9 mouse cellular contexts compared by ENCODE assay signal in the genomic region with DNA sequence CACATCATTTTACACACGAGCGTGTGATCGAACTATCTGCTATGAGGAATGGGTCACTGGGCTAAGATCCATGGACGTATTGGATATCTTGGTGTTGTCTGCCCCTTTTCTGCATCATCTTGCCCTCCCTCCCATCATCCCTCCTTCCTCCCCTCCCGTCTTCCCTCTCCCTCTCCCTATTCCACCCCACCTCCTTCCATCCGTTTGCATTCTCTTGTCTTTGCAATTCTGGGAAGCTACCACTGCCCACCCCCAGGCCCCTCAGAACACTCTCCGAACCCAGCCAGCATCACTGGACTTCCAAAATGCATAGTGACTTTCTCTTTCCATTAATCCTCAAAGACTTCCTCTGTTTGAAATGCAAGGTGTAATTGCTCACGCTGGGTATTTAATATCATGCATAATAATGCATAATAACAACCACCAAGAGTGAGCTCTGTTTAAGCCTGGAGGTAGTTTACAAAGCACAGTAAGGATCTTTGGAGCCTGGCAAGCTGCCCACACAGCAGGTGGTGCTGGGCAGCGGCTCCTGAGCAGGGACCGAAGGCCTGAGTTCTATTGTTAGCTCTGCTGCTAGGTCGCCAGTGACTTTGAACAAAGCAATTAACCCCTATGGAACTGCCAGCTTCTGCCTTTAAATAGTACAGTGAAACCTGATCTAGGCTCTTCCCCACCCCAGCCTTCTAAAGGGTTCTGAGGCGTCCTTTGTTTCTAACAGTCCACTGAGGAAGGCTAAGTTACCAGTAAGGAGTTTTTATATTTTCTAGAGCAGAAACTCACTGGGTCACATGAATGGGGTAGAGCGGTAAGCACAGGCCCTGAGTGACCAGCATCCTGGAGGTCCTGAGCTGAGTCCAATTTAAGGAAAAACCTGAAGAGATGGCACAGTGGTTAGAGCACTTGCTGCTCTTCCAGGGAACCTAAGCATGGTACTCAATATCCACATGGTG. TPM values are rescaled to one million over a fixed set of nuclear protein-coding genes. Genes with fewer than 3 reads are reported as not detected.
DNase-seq lines count a peak whose midpoint lies in the region; ATAC-seq and TF ChIP-seq lines count a peak whose summit lies in the region.
"Had no signal": no experiment of that assay in that cellular context is flagged by ENCODE, and none has a peak within 500 bp of the region (broad histone marks: within the 10 kb centered on the region; RNA-seq: fewer than 3 reads in every experiment).

No protein-coding gene starts in this region.

- TF ChIP-seq POLR2A in liver, adult 2 months (IDR thresholded peaks at IDR 0.05; ENCODE audit: extremely low read depth, insufficient read depth, low read length): no peak
- no peak for TF ChIP-seq POLR2A in testis, adult 2 months (IDR thresholded peaks at IDR 0.05; ENCODE audit: control insufficient read depth, low read depth, low read length)

- no peak for ATAC-seq in liver, embryonic 12.5 days
- ATAC-seq in embryonic facial prominence, embryonic 15.5 days (ENCODE audit: insufficient number of reproducible peaks, low FRiP score, low TSS enrichment, low read depth): peak; percentile 79
- peak; percentile 46; the same call in 1 of the 2 replicates for ATAC-seq in hindbrain, embryonic 14.5 days (ENCODE audit: low FRiP score)
- no peak for ATAC-seq in liver, postnatal 0 days
- ATAC-seq in megakaryocyte, adult 5-6 weeks (ENCODE audit: poor library complexity, severe bottlenecking): no peak

- no peak overlapping the region for H3K27ac ChIP-seq in liver, adult 2 months (replicated peaks; ENCODE audit: insufficient read depth, low read depth, low read length)
- no peak overlapping the region for H3K27ac ChIP-seq in liver, embryonic 12.5 days
- no peak overlapping the region for H3K27ac ChIP-seq in embryonic facial prominence, embryonic 15.5 days (replicated peaks)
- peak overlapping the region; percentile 33 for H3K27ac ChIP-seq in hindbrain, embryonic 14.5 days
- no peak overlapping the region for H3K27ac ChIP-seq in liver, postnatal 0 days (ENCODE audit: low read depth)
- no peak overlapping the region for H3K27ac ChIP-seq in testis, adult 2 months (ENCODE audit: control insufficient read depth, insufficient read depth, low read depth, low read length)
- H3K27ac ChIP-seq in layer of hippocampus, adult 2 months: no peak overlapping the region

- whole genome bisulfite sequencing in liver, adult 2 months: 69% methylated on average over 13 of the region's 13 CpGs
- 62% methylated on average over 13 of the region's 13 CpGs for WGBS in liver, embryonic 12.5 days (ENCODE audit: insufficient replicate concordance)
- 42% methylated on average over 13 of the region's 13 CpGs for WGBS in embryonic facial prominence, embryonic 15.5 days
- 25% methylated on average over 13 of the region's 13 CpGs for WGBS in hindbrain, embryonic 14.5 days
- 62% methylated on average over 13 of the region's 13 CpGs for WGBS in liver, postnatal 0 days (ENCODE audit: insufficient replicate concordance)

- H3K9me3 ChIP-seq in liver, embryonic 12.5 days (replicated peaks): no peaks in the 10 kb centered on the region
- H3K9me3 ChIP-seq in embryonic facial prominence, embryonic 15.5 days (replicated peaks): no peaks in the 10 kb centered on the region
- no peaks in the 10 kb centered on the region for H3K9me3 ChIP-seq in hindbrain, embryonic 14.5 days (ENCODE audit: control insufficient read depth, low read length)
- H3K9me3 ChIP-seq in liver, postnatal 0 days (ENCODE audit: low read length): no peaks in the 10 kb centered on the region

- no peak overlapping the region for H3K9ac ChIP-seq in liver, adult 2 months (ENCODE audit: low read depth, low read length)
- H3K9ac ChIP-seq in liver, embryonic 12.5 days: no peak overlapping the region
- no peak overlapping the region for H3K9ac ChIP-seq in embryonic facial prominence, embryonic 15.5 days
- H3K9ac ChIP-seq in hindbrain, embryonic 14.5 days: no peak overlapping the region
- no peak overlapping the region for H3K9ac ChIP-seq in liver, postnatal 0 days (replicated peaks)

- H3K4me3 ChIP-seq in liver, adult 2 months (ENCODE audit: insufficient read depth, low read depth, low read length): no peak overlapping the region
- no peak overlapping the region for H3K4me3 ChIP-seq in liver, embryonic 12.5 days
- H3K4me3 ChIP-seq in embryonic facial prominence, embryonic 15.5 days (replicated peaks): no peak overlapping the region
- H3K4me3 ChIP-seq in hindbrain, embryonic 14.5 days (replicated peaks; ENCODE audit: low read length): no peak overlapping the region
- H3K4me3 ChIP-seq in liver, postnatal 0 days (ENCODE audit: low read depth, low read length): no peak overlapping the region
- peak overlapping the region; percentile 76; the same call in 1 of the 2 replicates for H3K4me3 ChIP-seq in testis, adult 2 months (ENCODE audit: control insufficient read depth, low read depth, low read length)
- no peak overlapping the region for H3K4me3 ChIP-seq in layer of hippocampus, adult 2 months

- no peaks in the 10 kb centered on the region for H3K79me2 ChIP-seq in liver, adult 2 months (ENCODE audit: control insufficient read depth, insufficient read depth, low read length)

- peaks cover 3% of the 10 kb centered on the region; the same call in 1 of the 2 replicates for H3K4me1 ChIP-seq in liver, adult 2 months (ENCODE audit: control insufficient read depth, insufficient read depth, low read length)
- peaks cover 12% of the 10 kb centered on the region; the same call in 1 of the 2 replicates for H3K4me1 ChIP-seq in liver, embryonic 12.5 days
- H3K4me1 ChIP-seq in embryonic facial prominence, embryonic 15.5 days: peaks cover 9% of the 10 kb centered on the region; the same call in 1 of the 2 replicates
- H3K4me1 ChIP-seq in hindbrain, embryonic 14.5 days (replicated peaks; ENCODE audit: control insufficient read depth, insufficient read depth, low read length): peaks cover 13% of the 10 kb centered on the region
- no peaks in the 10 kb centered on the region; the same call in 1 of the 2 replicates for H3K4me1 ChIP-seq in liver, postnatal 0 days (ENCODE audit: insufficient read depth)
- H3K4me1 ChIP-seq in testis, adult 2 months (ENCODE audit: control insufficient read depth, insufficient read depth, low read length): peaks cover 7% of the 10 kb centered on the region

- H3K36me3 ChIP-seq in liver, adult 2 months (ENCODE audit: control insufficient read depth, insufficient read depth, low read length): no peaks in the 10 kb centered on the region
- H3K36me3 ChIP-seq in liver, embryonic 12.5 days: no peaks in the 10 kb centered on the region
- no peaks in the 10 kb centered on the region for H3K36me3 ChIP-seq in embryonic facial prominence, embryonic 15.5 days
- no peaks in the 10 kb centered on the region for H3K36me3 ChIP-seq in hindbrain, embryonic 14.5 days (replicated peaks; ENCODE audit: control insufficient read depth, insufficient read depth)
- H3K36me3 ChIP-seq in liver, postnatal 0 days (replicated peaks; ENCODE audit: insufficient read depth, low read length): no peaks in the 10 kb centered on the region
- no peaks in the 10 kb centered on the region for H3K36me3 ChIP-seq in testis, adult 2 months (ENCODE audit: control insufficient read depth, insufficient read depth, low read length)

- DNase-seq in liver, adult 2 months (ENCODE audit: extremely low read depth, low read depth, low spot score): peak; percentile 58
- DNase-seq in hindbrain, embryonic 14.5 days (ENCODE audit: low spot score): peak; percentile 55
- DNase-seq in liver, postnatal 0 days: peak; percentile 54
- DNase-seq in layer of hippocampus, adult 2 months (ENCODE audit: low spot score in 2 of 2): no peak

- no peak for TF ChIP-seq EP300 in liver, postnatal 0 days (IDR thresholded peaks at IDR 0.05; ENCODE audit: low read depth)

- H3K4me2 ChIP-seq in liver, embryonic 12.5 days: no peak overlapping the region
- no peak overlapping the region for H3K4me2 ChIP-seq in embryonic facial prominence, embryonic 15.5 days (replicated peaks)
- no peak overlapping the region for H3K4me2 ChIP-seq in hindbrain, embryonic 14.5 days (replicated peaks)
- no peak overlapping the region for H3K4me2 ChIP-seq in liver, postnatal 0 days (ENCODE audit: low read depth, low read length)

- no peak for TF ChIP-seq CTCF in liver, adult 2 months (IDR thresholded peaks at IDR 0.05; ENCODE audit: low read depth, low read length)
- TF ChIP-seq CTCF in liver, postnatal 0 days (IDR thresholded peaks at IDR 0.05; ENCODE audit: low read depth): no peak
- TF ChIP-seq CTCF in testis, adult 2 months (IDR thresholded peaks at IDR 0.05; ENCODE audit: control insufficient read depth, insufficient read depth, insufficient replicate concordance, low read depth, low read length): no peak
- TF ChIP-seq CTCF in layer of hippocampus, adult 2 months (conservative IDR thresholded peaks at IDR 0.05): no peak

- H3K27me3 ChIP-seq in liver, adult 2 months (ENCODE audit: control insufficient read depth, insufficient read depth, low read length): no peaks in the 10 kb centered on the region
- H3K27me3 ChIP-seq in liver, embryonic 12.5 days (replicated peaks): no peaks in the 10 kb centered on the region
- H3K27me3 ChIP-seq in embryonic facial prominence, embryonic 15.5 days: no peaks in the 10 kb centered on the region
- H3K27me3 ChIP-seq in hindbrain, embryonic 14.5 days (ENCODE audit: control insufficient read depth, insufficient read depth, low read length): no peaks in the 10 kb centered on the region
- H3K27me3 ChIP-seq in liver, postnatal 0 days (ENCODE audit: insufficient read depth, low read length): no peaks in the 10 kb centered on the region
- no peaks in the 10 kb centered on the region for H3K27me3 ChIP-seq in testis, adult 2 months (ENCODE audit: control insufficient read depth, insufficient read depth, low read length)

RNA-seq across cellular contexts. Expression of gene Slc35g2, which starts 10.9 kb away (rescaled TPM):
- total RNA-seq in liver, adult 2 months (2014; rRNA removed): 0.65 and 0.74 TPM in 2 replicates
- polyA plus RNA-seq in liver, adult 2 months (2012; rRNA removed): 0.09 TPM in 1 of 2 replicates, not detected in the other
- polyA plus RNA-seq in liver, embryonic 12.5 days (2016; fragmentation: Nextera tagmentation; extraction: Ambion mirVana): 1.4 and 1.5 TPM in 2 replicates
- 4.1 and 4.8 TPM in 2 replicates for polyA plus RNA-seq in embryonic facial prominence, embryonic 15.5 days (2015; fragmentation: Nextera tagmentation; extraction: Ambion mirVana)
- polyA plus RNA-seq in hindbrain, embryonic 14.5 days (2014; fragmentation: Nextera tagmentation; extraction: Ambion mirVana): 24.2 and 26.2 TPM in 2 replicates
- 1.4 and 1.6 TPM in 2 replicates for polyA plus RNA-seq in liver, postnatal 0 days (2015; fragmentation: Nextera tagmentation; extraction: Ambion mirVana)
- polyA plus RNA-seq in testis, adult 2 months (2012; rRNA removed): 0.99 and 1.1 TPM in 2 replicates
- not detected in 2 replicates for total RNA-seq in megakaryocyte, adult 5-6 weeks (2015)
- total RNA-seq in megakaryocyte, adult 5-6 weeks (2017): not detected in 2 replicates
- 10 to 100 TPM; 17.2 to 18.6 TPM for total RNA-seq in layer of hippocampus, adult 2 months (2021)
- total RNA-seq: hematopoietic stem cell, adult 5-6 weeks had no signal

RNA-seq across cellular contexts. Expression of gene Stag1, which starts 15.8 kb away (rescaled TPM):
- 19.7 and 23.0 TPM in 2 replicates for total RNA-seq in liver, adult 2 months (2014; rRNA removed)
- polyA plus RNA-seq in liver, adult 2 months (2012; rRNA removed): 1.4 and 1.9 TPM in 2 replicates
- polyA plus RNA-seq in liver, embryonic 12.5 days (2016; fragmentation: Nextera tagmentation; extraction: Ambion mirVana): 30.0 TPM in 2 replicates
- 33.8 and 40.4 TPM in 2 replicates for polyA plus RNA-seq in embryonic facial prominence, embryonic 15.5 days (2015; fragmentation: Nextera tagmentation; extraction: Ambion mirVana)
- polyA plus RNA-seq in hindbrain, embryonic 14.5 days (2014; fragmentation: Nextera tagmentation; extraction: Ambion mirVana): 30.9 and 39.5 TPM in 2 replicates
- 17.3 and 20.4 TPM in 2 replicates for polyA plus RNA-seq in liver, postnatal 0 days (2015; fragmentation: Nextera tagmentation; extraction: Ambion mirVana)
- polyA plus RNA-seq in testis, adult 2 months (2012; rRNA removed): 5.3 and 7.0 TPM in 2 replicates
- total RNA-seq in megakaryocyte, adult 5-6 weeks (2015): 71.4 and 76.5 TPM in 2 replicates
- total RNA-seq in megakaryocyte, adult 5-6 weeks (2017): 93.7 and 102 TPM in 2 replicates
- 10 to 100 TPM; 67.6 to 69.7 TPM for total RNA-seq in layer of hippocampus, adult 2 months (2021)

RNA-seq across cellular contexts. Expression of gene Nck1, which starts 35.9 kb away (rescaled TPM):
- total RNA-seq in liver, adult 2 months (2014; rRNA removed): 17.0 and 17.5 TPM in 2 replicates
- 2.2 and 2.6 TPM in 2 replicates for polyA plus RNA-seq in liver, adult 2 months (2012; rRNA removed)
- 33.6 and 34.7 TPM in 2 replicates for polyA plus RNA-seq in liver, embryonic 12.5 days (2016; fragmentation: Nextera tagmentation; extraction: Ambion mirVana)
- polyA plus RNA-seq in embryonic facial prominence, embryonic 15.5 days (2015; fragmentation: Nextera tagmentation; extraction: Ambion mirVana): 63.6 and 64.2 TPM in 2 replicates
- 59.6 and 66.2 TPM in 2 replicates for polyA plus RNA-seq in hindbrain, embryonic 14.5 days (2014; fragmentation: Nextera tagmentation; extraction: Ambion mirVana)
- 26.3 and 31.8 TPM in 2 replicates for polyA plus RNA-seq in liver, postnatal 0 days (2015; fragmentation: Nextera tagmentation; extraction: Ambion mirVana)
- 8.3 and 17.1 TPM in 2 replicates for polyA plus RNA-seq in testis, adult 2 months (2012; rRNA removed)
- 47.5 and 61.0 TPM in 2 replicates for total RNA-seq in megakaryocyte, adult 5-6 weeks (2015)
- 61.3 and 69.6 TPM in 2 replicates for total RNA-seq in megakaryocyte, adult 5-6 weeks (2017)
- 10 to 100 TPM; 32.5 to 35.2 TPM for total RNA-seq in layer of hippocampus, adult 2 months (2021)

Comparison
In these comparisons a context has a peak if more than half of its experiments do, and no peak if none do; other contexts are left out.
1. DNase-seq: peak in liver, adult 2 months (single experiment), hindbrain, embryonic 14.5 days (single experiment) and liver, postnatal 0 days (single experiment); none in layer of hippocampus, adult 2 months (0 of 2).
2. ATAC-seq: peak in embryonic facial prominence, embryonic 15.5 days (single experiment) and hindbrain, embryonic 14.5 days (single experiment); none in liver, embryonic 12.5 days (single experiment), liver, postnatal 0 days (single experiment) and megakaryocyte, adult 5-6 weeks (single experiment).